Mouse (Mus musculus) cortical plate, adult 2 months (tissue): ENCODE measurements around the gene Cd82.

Source experiments
- CTCF ChIP-seq: fragments of 200-500 bp; IDR thresholded peaks from 2 replicates; pipeline ENCODE4 v1.5.1; 2011; ENCODE audit warnings: mild to moderate bottlenecking, control low read depth, low read length; ENCODE audit not compliant: insufficient read depth; ENCODE audit errors: extremely low read depth
- POLR2A ChIP-seq: fragments of 200-500 bp; IDR thresholded peaks from 2 replicates; pipeline ENCODE4 v1.6.1; 2011; ENCODE audit warnings: mild to moderate bottlenecking, low read length, control low read depth; ENCODE audit not compliant: insufficient read depth; ENCODE audit errors: extremely low read depth

GRCm38 (mm10) chr2:93434896-93435295, 28.0 kb downstream of the Cd82 start:
- TF ChIP-seq CTCF, result no peak
- no peak for TF ChIP-seq POLR2A
